Mouse (Mus musculus): ENCODE results near the gene Ksr1.

GRCm38 (mm10) chr11:79102280-79102679 is 43.9 kb downstream of the Ksr1 start:
- TF ChIP-seq CTCF (IDR thresholded peaks at IDR 0.05) (peak; percentile 46), EP300 (IDR thresholded peaks at IDR 0.05; ENCODE audit: insufficient read depth, low read depth, low read length) (no peak), POLR2A (IDR thresholded peaks at IDR 0.05; ENCODE audit: insufficient read depth, low read depth, low read length) (no peak)

Data from heart, adult 2 months (tissue).